Mouse (Mus musculus) ovary, adult 18-20 months (tissue): Measurements from ENCODE around the gene Mpdz.
A peak's percentile ranks its signal among the peaks of the same experiment; 100 is the strongest.

Experiments used
- DNase-seq: peaks from one replicate; pipeline ENCODE4 v3.0.0; 2022; ENCODE audit warnings: low spot score, mixed read lengths

The Mpdz gene

DNA sequence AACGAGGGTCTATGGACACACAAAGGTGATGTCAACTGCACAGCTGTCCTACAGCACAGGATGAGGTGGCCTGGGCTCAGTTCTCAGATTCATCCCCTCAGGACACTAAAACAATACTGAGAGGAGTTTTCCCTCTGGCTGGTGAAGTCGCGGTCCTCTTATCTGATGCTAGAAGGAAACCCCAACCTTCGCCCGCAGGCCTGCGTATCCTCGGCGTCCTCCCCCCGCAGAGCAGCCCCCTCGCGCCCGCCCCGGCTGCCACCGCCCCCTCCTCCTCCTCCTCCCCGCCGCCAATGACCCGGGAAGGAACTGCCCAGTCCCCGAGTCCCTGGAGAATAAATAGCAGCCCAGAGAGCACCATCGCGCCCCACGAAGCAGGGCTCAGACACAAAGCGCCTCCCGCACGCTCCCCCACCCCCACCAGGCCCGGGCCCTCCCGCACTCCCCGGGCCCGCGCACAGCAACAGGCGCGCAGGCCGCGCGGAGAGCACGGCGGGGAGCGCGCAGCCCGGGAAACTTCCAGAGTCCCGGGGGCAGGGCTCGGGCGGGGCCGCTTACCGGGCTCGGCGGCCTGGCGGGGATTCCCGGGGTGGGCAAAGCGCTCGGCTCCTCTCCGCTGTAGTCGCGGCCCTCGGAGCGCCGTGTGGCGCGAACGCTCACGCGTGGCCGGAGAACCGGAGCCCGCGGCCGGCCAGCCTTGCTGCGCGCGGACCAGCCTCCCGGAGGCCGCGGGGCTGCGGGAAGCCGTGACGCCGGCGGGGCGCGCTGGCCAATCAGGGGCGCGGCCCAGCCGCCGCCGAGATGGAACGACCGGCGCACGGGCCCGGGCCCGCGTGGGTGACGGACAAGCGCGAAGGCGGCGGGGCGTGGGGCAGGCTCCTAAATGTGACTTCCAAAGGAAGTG is at the start of gene Mpdz:
Gene Mpdz (minus strand): TSS at position 738 of the 904 bp plus-strand sequence.
- DNase-seq: peak; percentile 42

DNA sequence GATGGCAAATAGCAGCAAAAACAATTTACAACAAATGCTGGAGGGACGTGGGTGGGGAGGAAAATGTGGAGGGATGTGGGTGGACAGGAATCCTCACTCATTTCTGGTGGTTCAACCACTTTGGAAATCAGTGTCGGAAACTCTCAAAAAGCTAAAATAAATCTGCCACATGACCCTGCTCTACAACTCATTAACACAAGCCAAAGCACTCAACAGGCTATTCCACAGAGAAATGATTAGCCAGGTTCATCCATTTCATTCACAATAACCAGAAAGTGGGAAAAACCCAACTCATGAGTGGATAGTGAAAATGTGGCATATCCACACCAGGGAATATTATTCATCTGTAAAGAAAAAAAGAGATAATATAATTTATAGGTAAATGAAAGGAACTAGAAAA is 47.9 kb upstream of the Mpdz start:
- DNase-seq: no peak

DNA sequence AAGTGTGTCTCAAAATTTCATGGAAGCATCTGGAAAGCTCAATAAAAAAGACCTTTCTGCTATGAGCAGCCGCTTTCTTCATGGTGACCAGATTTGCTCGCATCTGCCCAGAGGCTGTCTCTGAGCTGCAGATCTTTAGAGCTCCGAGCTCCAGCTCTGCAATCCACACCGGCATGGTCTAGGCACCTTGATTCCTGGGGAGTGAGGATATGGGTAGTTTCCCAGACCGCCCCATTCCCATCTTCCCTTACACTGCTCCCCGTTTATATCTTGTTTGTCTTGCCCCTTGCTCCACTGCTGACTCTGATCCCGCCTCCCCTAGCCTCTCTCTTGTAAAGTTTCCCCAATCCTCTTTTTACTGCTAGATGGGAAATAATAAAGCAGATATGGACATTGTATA is 42.0 kb upstream of the Mpdz start:
- no peak for DNase-seq

- no peak for DNase-seq
These were observed 41.4 kb upstream of the Mpdz start for GRCm38 (mm10) chr4:81483887-81484602.

DNA sequence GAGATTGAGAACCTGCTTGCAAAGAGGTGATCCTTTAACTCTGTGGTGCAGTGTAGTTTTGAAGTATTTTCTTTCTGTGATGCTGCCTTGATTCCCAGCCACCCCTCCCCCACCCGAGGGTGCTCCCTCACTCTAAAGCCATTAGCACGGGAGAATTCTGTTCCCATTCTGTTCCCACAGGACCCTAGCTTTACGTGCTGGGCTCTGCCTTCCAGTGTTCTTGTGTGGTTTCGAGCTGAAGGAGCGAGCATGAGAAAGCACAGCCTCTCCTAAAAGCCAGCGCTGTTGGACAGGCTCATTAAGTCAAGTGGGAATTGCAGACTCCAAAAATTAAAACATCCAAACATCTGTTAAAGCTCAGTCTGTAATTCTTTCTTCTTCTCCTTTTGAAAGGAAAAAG is 40.5 kb upstream of the Mpdz start:
- no peak for DNase-seq

- no peak for DNase-seq
These were observed 24.2 kb upstream of the Mpdz start for GRCm38 (mm10) chr4:81466821-81467220.

DNA sequence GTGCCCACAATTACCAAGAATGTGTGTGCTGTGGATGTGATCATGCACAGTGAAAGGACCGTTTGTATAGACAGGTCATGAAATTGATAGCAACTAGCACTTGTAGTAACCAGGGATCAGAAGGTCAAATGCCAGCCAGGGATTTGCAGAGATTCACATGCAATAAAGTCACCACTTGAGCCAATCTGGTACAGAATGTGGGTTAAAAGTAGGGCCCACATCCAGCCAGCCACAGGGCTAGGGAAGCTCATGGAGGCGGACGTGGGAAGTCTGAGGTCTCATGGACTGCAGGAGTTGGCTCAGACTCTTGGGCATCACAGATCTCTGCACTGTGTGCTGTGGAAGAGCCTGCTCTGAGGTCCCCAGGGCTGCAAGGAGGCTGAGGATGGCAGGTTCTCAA is 22.6 kb upstream of the Mpdz start:
- DNase-seq: no peak

DNA sequence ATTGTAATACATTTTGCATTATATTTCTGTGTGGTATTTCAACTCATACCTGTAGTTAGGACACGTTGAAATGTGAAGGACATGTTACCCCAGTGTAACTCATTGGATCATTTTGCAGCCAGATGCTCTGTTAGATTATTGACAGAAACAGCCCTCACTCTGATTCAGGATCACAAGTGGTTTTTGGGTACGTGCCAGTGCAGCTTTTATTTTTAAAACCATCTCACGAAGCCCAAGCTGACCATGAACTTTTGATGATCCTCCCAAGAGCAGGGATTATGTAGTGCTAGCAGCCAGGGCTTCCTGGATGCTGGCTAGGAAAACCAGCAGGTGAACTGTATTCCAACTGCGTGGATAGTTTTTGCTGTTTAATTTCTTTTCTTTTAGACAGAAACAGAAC is 19.6 kb upstream of the Mpdz start:
- DNase-seq: peak; percentile 41

DNA sequence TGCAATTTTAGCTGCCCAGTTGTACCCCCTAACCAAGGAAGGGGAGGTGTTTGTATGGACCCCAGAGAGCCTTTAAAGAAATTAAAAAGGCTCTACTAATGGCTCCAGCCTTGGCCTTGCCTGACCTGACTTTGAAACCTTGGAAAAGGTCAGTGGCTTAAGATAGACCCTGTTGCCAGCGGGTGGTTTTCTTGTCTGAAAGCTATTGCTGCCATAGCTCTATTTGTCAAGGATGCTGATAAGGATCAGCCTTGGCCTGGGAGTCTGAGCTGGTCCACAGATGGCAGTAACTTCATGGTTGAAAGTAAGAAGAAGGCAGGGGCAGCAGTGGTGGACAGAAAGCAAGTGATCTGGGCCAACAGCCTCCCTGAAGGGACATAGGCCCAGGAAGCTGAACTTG is 16.3 kb upstream of the Mpdz start:
- DNase-seq: no peak

GRCm38 (mm10) chr4:81453806-81454205 is 11.2 kb upstream of the Mpdz start:
- DNase-seq: no peak

GRCm38 (mm10) chr4:81452183-81452582 is 9.6 kb upstream of the Mpdz start:
- no peak for DNase-seq

DNA sequence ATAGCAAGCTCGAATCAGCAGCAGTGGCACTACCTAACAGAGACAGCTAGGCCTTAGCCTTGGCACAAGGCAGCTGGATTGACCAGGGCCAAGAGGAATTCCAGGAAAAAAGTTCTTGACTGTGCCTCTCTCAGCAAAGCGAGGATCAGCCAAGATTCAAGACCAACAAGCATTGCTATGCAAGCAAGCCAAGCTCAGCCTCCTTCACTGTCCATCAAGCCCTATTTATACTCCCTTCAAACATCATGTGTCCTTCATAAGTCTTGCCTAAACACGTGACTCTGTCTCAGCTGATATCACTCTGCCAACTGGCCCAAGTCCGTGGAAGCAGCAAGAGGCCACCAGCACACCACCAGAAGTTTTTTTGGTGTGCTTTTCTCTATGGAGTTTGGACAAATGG is 6.8 kb upstream of the Mpdz start:
- no peak for DNase-seq

DNA sequence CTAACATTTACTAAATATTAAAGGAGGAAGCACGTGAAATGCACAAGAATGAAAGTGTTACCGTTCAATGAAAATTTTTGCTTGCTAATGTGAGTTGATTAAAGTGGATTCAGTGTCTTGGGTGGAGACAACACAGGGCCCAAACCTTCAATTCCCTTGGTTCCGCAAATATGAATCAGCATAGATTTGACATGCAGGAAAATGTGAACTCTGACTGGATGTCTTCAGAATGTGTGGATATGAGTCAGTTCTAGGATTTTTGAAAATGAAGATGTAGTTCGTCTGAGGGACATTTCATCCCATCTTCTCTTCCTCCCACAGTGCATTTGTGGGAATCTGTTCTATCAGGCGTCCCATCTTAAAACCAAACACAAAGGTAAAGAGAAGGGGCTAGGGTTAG is 951 bp upstream of the Mpdz start:
- DNase-seq: no peak

DNA sequence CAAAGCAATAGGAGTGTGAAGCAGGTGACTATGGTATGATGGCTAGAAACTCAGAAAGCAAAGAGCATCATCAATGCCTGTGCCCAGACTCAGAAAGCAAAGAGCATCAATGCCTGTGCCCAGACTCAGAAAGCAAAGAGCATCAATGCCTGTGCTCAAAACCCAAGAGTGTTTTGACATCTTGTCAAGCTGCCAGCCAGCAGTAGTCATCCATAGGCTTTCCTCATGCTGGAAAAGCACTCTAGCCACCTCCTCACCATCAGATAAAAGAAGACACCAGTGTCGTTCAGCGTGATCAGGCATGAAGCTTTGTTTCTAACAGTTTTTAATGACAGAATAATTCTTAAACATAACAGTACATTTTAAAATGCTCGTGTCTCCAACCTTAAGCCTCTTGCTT is 8.7 kb downstream of the Mpdz start:
- DNase-seq: no peak

- no peak for DNase-seq
These were observed 11.8 kb downstream of the Mpdz start for GRCm38 (mm10) chr4:81430826-81431225.

- DNase-seq: no peak
These were observed 12.5 kb downstream of the Mpdz start for GRCm38 (mm10) chr4:81430105-81430504.

- DNase-seq: no peak
These were observed 12.9 kb downstream of the Mpdz start for GRCm38 (mm10) chr4:81429670-81430069.

DNA sequence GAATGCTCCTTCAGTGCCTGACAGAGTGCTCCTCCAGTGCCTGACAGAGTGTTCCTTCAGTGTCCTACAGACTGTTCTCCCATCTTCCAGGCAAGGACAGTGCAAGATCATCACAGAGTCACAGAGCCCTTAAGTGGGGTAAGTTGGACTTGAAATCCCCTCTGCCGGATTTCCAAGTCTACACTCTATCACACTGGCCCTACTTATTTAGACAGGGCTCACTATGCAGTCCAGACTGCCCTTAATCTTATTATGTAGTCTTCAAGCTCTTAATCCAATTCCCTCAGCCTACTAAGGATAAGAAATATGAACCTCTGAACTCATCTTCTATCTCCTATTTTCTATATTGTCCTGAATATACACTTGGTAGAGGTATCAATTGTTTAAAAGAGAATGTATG is 19.1 kb downstream of the Mpdz start:
- no peak for DNase-seq

- no peak for DNase-seq
These were observed 21.0 kb downstream of the Mpdz start for GRCm38 (mm10) chr4:81421621-81422020.

DNA sequence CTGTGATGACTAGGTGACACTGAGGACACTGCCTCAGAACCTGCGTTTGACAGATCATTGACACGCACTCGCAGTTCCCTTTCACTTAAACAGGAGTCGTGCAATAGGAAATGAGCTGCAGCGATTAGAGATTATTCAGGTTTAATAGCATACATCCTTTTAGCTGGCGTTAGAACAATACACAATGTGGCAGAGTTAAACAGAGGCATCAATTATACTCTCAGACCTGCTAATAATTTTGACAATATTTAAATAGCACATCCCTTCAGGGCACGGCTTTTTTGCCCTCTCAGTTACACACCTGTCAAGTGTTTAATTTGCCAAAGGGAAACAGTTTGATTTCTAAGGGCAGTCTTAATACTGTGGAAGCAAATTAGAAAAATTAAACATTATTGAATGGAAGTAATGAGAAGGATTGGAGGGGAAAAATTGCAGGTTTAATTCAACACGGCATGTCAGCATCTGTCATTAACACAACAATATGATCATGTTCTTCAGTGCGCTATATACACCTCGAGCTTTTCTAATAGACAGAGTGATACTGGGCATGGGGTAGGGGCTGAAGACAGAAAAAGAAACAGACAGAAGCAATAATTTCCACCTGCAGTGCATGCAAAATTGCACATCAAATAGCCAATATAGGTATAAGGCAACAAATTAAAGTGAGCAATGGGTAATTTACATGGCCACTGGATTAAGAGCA is 27.1 kb downstream of the Mpdz start:
- DNase-seq: no peak

DNA sequence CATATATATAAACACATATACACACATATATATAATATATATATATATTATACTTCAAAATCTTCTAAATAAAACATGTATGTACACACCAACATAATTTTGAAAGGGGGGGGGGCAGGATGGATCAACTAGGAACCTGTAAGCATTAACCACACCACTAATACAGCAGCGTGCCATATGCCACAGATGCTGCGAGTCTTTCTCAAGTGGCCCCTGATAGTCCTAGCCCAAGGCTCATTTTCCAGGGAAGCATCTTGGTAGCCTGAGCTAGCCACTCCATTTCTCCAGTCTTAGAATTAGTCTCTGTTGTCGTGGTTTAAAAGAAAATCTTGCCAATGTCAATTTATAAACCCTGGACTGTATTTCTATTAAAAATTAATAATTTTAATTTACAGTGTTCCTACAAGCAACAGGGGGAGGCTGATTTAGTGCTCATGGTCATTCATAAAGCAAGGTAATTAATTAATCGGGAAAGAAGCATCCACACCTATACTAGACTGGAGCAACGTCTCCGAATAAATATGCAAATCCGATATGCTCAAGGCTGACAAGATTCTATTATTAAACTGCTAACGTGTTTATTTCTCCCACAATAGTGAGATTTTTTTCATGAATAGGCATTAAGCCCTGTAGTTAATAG is 27.8 kb downstream of the Mpdz start:
- DNase-seq: no peak

DNA sequence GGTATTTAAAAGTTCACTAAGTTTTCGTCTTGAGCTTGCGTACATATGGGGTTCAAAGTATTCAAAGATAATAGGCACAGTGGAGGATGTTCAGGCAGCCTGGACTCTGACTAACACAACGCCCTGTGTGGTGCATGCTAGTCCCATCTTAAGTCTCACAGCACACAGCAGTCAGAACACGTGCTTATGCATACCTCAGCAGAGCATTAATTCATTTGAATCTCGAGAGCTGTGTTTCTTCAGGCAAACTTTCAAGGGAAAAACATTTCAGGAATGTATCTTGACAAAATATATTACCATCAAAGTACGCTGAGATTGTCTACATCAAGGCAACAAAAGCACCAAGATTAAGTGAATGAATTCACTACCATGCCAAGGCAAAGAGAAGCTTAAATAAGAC is 45.7 kb downstream of the Mpdz start:
- DNase-seq: no peak
